Mouse (Mus musculus): Measurements from ENCODE around the gene Cdkal1. TPM values are rescaled to one million over a fixed set of nuclear protein-coding genes. Genes with fewer than 3 reads are reported as not detected.

Gene Cdkal1
- total RNA-seq, 1 experiment from 2014 or later: 68.2 TPM

DNA sequence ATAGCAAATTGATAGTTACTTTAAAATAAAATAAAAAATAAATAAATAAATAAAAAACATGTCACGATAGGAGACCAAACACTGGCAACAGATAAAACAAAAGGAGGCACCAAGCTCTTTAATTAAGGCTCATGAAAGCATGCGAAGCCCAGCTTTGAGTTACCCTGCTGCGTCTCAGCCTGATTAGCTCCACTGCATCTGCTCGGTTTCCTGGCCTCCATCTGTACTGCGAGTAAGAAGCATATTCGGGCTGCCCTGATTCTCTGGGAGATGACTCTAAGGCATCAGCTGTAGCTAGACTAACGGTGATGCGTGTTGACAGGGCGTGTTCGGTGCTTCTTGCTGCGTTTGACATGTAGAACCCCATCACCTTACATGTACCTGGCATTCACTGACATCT, 581.2 kb downstream of the Cdkal1 start:
- ATAC-seq (ENCODE audit: extremely low read depth, insufficient number of reproducible peaks, low FRiP score, poor library complexity, severe bottlenecking): no peak

GRCm38 (mm10) chr13:29273693-29274221, 581.7 kb downstream of the Cdkal1 start:
- ATAC-seq (ENCODE audit: extremely low read depth, insufficient number of reproducible peaks, low FRiP score, poor library complexity, severe bottlenecking): no peak

- ATAC-seq (ENCODE audit: extremely low read depth, insufficient number of reproducible peaks, low FRiP score, poor library complexity, severe bottlenecking): no peak
Observed at GRCm38 (mm10) chr13:29271451-29271850, 584.0 kb downstream of the Cdkal1 start.

GRCm38 (mm10) chr13:29264015-29264711, 591.3 kb downstream of the Cdkal1 start:
- no peak for ATAC-seq (ENCODE audit: extremely low read depth, insufficient number of reproducible peaks, low FRiP score, poor library complexity, severe bottlenecking)

DNA sequence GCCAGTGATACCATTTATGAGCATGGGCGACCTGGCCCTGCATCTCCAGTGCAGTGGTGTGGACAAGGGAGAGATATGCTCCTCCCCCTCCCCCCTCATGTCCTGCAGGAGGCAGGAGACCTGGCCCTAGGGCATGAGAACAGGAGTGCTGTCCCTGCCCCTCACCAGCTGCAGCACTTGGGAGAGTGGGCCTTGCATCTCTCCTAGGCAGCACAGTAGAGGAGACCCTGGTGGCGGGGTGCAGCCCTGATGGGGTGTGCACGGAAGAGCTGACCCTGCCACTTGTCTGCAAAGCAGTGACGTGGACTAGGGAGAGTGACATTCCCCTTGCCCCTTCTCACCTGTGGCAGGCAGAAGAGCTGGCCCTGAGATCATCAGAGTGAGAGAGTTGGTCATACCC, 593.3 kb downstream of the Cdkal1 start:
- ATAC-seq (ENCODE audit: extremely low read depth, insufficient number of reproducible peaks, low FRiP score, poor library complexity, severe bottlenecking): no peak

GRCm38 (mm10) chr13:29248535-29248934, 606.9 kb downstream of the Cdkal1 start:
- no peak for ATAC-seq (ENCODE audit: extremely low read depth, insufficient number of reproducible peaks, low FRiP score, poor library complexity, severe bottlenecking)

- ATAC-seq (ENCODE audit: extremely low read depth, insufficient number of reproducible peaks, low FRiP score, poor library complexity, severe bottlenecking): no peak
Observed at GRCm38 (mm10) chr13:29247800-29248199, 607.7 kb downstream of the Cdkal1 start.

GRCm38 (mm10) chr13:29235065-29235464, 620.4 kb downstream of the Cdkal1 start:
- ATAC-seq (ENCODE audit: extremely low read depth, insufficient number of reproducible peaks, low FRiP score, poor library complexity, severe bottlenecking): no peak

DNA sequence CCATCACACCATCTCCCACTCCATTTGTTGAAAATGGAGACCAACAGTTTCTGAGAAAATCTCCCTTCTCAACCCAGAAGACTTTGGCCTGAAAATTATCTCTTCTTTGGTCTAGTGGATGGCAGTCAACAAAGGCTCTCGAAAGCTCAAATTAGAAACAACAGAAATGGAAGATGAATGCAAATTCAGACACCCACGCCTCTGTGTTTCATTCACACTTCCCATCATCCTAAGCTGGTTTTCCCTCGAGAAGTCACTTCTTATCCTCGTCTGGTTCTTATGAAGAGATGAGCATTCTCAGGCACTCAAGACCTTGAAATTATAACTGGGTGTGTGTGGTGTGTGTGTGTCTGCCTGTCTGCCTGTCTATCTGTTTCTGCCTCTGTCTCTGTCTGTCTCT, 621.0 kb downstream of the Cdkal1 start:
- ATAC-seq (ENCODE audit: extremely low read depth, insufficient number of reproducible peaks, low FRiP score, poor library complexity, severe bottlenecking): no peak

DNA sequence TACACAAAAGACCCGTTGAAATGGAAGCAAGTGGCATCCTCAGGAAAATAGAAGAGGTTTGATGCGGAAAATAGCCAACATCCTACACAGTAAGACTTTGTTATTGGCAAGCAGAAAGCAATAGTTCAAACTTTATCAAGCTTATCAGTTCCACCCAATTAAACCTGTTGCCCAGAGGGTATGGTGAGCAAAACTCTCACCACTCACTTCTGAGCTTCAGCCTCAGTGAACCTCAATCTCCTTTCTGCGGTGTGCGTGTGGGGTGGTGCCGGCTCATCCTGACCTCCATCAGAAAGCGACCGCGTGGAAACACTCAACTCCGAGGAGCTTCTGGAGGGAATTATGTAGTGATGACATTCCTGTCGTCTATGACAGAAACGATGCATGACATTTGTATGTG, 621.5 kb downstream of the Cdkal1 start:
- no peak for ATAC-seq (ENCODE audit: extremely low read depth, insufficient number of reproducible peaks, low FRiP score, poor library complexity, severe bottlenecking)

DNA sequence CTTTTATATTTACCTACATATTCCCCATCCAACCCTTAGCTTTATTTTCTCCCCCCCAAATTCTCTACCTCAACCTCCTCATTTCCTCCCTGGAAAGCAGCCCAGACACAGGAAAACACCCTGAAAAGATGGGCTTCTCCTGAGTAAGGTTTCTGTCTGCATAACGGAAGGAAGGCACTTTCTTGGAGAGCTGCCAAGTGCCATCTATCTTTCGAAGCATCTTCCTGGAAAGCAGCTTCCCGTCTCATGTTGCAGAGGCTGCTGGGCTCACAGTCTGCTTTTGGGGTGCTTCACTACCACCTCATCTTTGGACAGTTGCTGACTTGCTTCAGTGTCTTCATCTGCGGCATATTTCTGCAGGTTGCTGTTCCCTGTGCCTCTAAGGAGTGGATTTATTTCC, 622.8 kb downstream of the Cdkal1 start:
- ATAC-seq (ENCODE audit: extremely low read depth, insufficient number of reproducible peaks, low FRiP score, poor library complexity, severe bottlenecking): no peak

DNA sequence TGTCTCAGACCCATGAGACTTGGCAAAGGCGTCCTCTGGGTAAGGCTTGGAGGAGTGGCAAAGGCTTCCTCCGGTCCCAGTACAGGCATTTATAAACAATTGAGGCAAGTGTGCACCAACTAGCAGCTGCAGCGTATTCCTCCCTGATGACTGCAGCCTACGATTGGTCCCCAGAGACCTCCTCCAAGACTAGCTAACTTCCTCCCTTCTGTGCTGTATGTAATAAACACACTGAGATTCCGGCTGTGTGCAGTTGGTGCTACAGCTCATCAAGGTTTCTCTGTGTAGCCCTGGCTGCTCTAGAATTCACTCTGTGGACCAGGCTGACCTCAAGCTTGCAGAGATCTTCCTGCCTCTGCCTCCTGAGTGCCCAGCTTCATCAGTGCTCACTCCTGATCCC, 630.7 kb downstream of the Cdkal1 start:
- ATAC-seq (ENCODE audit: extremely low read depth, insufficient number of reproducible peaks, low FRiP score, poor library complexity, severe bottlenecking): no peak

DNA sequence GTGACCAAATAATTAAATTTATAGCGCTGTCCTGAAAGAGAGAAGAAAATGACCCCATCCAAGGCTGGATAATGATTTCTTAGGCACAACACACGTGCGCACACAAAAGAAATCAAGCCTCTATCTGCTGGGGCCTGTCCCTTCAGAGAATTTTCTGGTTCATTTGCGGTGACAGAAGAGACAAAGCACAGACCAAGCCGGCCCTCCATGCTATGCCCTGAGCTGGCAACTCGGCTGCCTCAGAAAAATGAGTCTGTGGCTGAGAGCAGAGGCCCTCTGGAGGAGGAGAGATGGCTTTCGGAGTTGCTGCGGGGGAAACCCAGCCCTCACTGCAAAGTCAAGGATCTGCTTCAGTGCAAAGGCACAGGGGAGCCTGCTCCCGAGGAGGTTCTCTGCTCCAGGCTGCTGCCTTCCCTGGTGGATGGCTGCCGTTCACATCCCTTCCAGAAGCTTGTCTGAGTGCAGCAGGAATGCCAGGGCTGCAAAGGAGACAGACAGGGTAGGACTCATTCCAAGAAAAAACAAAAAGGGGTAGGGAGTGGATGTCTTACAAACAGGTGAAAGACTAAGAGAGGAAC, 633.1 kb downstream of the Cdkal1 start:
- no peak for ATAC-seq (ENCODE audit: extremely low read depth, insufficient number of reproducible peaks, low FRiP score, poor library complexity, severe bottlenecking)

GRCm38 (mm10) chr13:29221646-29222045, 633.8 kb downstream of the Cdkal1 start:
- no peak for ATAC-seq (ENCODE audit: extremely low read depth, insufficient number of reproducible peaks, low FRiP score, poor library complexity, severe bottlenecking)

- ATAC-seq (ENCODE audit: extremely low read depth, insufficient number of reproducible peaks, low FRiP score, poor library complexity, severe bottlenecking): no peak
Observed at GRCm38 (mm10) chr13:29218594-29219230, 636.8 kb downstream of the Cdkal1 start.

- no peak for ATAC-seq (ENCODE audit: extremely low read depth, insufficient number of reproducible peaks, low FRiP score, poor library complexity, severe bottlenecking)
Observed at GRCm38 (mm10) chr13:29210159-29211021, 645.1 kb downstream of the Cdkal1 start.

DNA sequence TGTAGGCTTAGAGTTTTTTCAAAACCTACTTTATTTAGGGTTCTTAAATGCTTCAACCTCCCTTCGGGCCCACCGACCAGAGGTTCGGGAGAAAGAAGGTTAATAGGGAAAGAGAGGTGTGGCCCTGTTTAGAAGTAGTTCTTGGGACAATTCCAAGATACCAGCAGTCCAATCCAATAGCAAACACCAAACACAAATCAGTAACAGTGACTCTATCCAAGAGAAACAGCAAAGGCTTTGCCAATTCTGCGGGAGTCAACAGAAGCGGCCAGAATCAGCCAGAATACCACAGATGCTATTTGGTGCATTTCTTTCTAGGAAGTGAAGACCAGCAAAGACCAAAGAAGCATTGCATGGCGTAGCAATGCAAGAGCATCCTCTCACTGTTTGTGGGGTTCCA, 646.7 kb downstream of the Cdkal1 start:
- no peak for ATAC-seq (ENCODE audit: extremely low read depth, insufficient number of reproducible peaks, low FRiP score, poor library complexity, severe bottlenecking)

DNA sequence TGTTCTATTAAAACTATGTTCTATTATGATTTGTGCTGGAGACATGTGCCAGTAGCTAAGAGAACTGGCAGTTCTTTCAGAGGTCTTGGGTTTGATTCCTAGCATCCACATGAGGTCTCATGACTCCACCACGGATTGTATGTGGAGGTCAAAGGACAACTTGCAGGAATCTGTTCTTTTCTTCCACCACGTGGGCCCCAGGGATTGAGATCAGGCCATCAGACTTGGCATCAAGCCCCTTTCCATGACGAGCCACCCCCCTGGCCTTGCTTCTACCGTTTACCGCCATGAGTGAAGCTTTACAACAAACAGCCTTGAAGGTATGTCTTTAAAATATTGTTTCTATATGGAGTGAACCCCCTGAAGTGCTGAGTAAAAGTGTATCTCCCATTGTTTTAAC, 651.6 kb downstream of the Cdkal1 start:
- no peak for ATAC-seq (ENCODE audit: extremely low read depth, insufficient number of reproducible peaks, low FRiP score, poor library complexity, severe bottlenecking)

- ATAC-seq (ENCODE audit: extremely low read depth, insufficient number of reproducible peaks, low FRiP score, poor library complexity, severe bottlenecking): no peak
Observed at GRCm38 (mm10) chr13:29203426-29203825, 652.0 kb downstream of the Cdkal1 start.

All from neutrophil, adult 5-6 weeks (primary cell).